Mouse (Mus musculus) lung, postnatal 14 days (tissue): ENCODE measurements around the gene Pnma1.

Experiments used
- DNase-seq: peaks from one replicate; pipeline ENCODE4 v3.0.0; 2021

Gene Pnma1

DNA sequence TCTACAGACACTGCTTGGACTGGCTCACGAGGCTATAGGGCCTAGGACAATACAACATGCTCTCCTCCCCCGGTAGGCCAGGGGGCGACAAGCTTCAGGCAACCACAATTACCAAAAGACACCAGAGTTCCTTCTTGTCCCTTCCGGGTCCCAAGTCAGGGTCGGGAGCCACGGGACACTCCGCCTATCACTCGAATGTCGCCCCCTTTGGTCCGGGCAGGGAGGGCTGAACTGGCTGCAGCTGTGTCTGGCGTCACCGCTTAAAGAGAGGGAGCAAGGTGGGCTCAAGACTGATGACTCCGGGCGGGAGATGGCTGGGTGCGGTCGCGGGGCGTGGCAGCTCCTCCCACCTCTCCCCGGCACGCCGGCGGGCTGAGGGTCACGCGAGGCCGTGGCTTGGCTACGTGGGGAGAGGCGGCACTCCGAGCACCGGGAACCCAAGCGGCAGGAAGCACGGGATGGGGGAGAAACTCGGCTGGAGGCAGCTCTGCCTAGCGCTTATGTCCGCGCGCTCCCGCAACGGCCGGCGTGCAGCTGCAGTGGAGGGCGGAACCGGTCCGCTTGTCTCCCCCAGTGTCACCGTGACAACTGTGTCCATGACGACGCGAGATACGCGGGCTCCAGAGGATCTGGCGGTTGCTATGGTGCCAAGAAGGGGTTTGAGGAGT lies at the start of gene Pnma1:
Gene Pnma1, minus strand, starts transcription at position 536 of the 668 bp plus-strand sequence.
- DNase-seq, result peak; percentile 65

- DNase-seq, result no peak
Observed at GRCm38 (mm10) chr12:84195195-84195594, 46.9 kb upstream of the Pnma1 start.

DNA sequence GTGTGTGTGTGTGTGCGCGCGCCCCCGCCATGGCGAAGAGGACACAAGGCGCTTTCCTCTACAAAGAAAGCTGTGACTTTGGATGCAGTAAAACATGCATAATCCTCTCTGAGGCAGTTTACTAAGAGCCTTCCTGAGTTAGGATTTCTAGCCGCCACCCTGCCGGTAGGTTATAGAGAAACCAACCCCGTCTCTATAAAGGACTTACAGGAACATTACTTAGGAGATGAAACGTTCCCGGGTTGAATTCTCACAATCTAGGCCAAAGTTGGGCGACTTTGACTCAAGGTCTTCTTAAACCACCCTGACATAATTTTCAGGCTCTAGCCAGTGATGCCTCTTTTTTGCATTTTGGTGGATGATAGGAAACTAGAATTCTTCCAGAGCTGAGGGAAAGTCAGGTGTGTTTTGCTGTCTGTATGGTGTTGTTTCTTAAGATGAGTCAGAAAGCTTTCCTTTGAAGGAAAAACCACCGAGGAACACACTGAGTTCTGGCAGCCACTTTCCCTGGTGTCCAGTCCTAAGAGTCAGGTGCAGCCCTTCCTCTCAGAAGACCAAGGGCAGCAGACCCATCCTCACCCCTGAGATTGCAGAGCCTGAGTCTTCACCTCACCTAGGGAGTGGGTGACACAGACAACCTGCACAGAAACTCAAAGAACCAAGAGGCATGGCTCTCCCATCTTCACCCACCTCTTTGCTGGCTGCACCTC lies 46.3 kb upstream of the Pnma1 start:
- DNase-seq, result no peak

DNA sequence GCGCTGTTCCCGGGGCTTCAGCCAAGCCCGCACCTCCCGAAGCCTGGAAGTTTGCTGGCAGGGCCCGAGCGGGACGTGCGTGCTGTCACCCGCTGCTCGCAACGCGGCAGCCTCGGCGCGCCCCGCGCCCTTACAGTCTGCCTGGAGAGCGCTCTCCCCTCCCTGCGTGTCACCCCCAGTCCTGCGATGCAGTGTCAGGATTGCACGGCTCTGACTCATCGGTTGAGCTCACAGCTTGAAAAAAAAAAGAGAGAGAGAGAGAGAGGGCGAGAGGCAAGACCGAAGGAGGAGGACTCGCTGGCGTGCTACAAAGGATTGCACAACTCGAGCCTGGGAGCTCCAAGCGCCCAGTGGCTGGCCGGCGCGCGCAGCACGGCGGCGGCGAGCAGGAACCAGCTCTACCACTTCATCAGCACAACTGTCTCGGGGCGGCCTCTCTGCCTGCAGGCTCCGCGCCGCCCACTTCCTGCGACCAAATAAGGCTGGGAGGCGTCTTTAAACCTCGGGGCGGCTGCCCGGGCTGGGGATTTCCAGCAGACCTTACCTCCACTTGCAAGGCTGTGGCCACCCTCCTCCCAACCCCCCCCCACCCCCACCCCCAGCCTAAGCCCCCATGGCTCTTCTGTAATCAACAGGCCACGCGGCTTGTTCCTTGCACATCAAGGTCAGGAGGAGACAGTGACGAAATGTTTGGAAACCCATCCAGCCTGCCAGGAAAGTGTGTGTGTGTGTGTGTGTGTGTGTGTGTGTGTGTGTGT lies 45.5 kb upstream of the Pnma1 start:
- DNase-seq, result peak; percentile 94

- peak; percentile 73 for DNase-seq
Observed at GRCm38 (mm10) chr12:84192741-84193641, 44.7 kb upstream of the Pnma1 start.

DNA sequence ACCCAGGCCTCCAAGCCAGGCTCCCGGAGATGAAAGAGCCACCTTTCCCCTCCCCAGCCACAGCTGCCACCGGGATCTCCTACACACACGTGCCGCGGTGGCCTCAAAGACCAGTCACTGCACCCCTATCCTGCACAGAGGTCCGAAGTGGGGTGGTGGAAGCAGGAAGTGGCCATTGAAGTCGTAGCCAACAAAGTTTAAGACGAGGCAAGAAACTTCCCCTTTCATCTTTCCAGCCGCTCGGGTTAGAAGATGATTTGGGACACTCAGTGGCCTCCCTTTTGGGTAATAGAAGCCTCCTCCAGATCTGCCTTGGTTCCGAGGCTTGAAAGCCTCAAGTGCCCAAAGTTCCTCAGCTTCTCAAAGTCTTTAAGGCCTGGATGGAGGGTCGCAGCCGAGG lies 44.0 kb upstream of the Pnma1 start:
- DNase-seq, result no peak

DNA sequence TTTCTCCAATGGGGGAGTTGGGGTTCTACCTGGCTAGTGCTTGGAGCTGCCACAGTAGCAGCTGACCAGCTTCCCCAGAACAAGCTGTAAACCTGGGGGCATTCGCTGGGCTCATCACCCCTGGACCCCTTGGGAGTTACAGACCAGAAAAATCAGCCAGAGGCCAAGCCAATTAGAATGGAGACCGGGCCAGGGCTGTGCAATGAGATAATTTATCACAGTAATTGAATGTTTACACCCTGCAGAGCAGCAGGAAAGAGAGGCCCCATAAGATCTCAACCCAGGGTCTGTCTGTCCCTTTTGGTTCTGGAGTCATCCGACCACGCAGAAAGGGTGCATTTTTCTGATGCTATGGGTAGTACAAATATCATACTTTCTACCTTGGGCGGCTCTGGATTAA lies 43.5 kb upstream of the Pnma1 start:
- no peak for DNase-seq

DNA sequence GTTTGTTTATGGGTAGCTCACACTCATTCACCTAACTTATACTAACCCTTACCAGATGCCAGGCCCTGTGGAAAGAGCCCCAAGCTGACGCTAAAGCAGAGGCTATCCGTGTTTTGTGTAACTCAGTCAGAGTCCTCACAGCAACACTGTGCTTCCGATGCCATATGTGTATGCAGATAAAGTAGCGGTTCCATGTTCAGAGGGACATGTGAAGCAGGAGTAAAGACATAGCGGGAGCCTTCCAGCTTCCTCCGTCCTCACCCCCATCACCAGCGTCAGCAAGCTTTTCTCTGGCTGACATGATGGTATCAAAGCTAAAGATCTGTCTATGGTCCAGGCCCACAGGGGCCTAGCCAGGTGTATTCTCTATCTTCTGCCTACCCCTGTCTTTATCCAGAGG lies 42.9 kb upstream of the Pnma1 start:
- DNase-seq, result no peak

DNA sequence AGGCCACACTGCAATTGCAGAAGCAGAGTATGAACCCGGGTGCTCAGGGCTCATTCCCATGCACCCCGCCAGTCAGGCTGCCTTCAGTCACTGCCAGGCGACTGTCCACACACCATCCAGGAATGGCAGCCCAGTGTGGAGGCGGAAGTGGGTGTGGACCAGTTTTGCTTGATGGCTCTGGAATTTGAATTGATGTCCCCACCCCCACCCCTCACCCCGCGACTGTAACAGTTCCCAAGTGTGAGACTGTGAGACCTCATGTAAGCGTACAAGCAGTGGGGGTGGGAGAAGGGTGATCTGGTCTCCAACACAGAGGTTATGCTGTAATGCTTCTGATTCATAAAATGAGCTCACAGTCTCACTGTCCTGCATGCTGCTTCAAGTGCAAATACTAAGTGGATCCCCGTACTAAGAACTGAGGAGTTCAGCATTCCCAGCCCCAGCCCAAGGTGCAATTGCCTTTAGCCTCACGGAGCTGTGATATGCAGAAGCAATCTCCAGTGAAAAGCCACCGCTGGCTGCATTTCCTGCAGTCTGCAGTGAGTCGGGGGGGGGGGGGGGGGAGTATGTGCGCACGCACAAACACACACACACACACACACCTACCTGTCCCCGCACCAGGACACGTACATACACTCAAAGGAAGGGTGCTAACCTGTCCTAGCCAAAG lies 42.0 kb upstream of the Pnma1 start:
- DNase-seq, result no peak

- no peak for DNase-seq
Observed at GRCm38 (mm10) chr12:84188881-84189444, 40.7 kb upstream of the Pnma1 start.

- no peak for DNase-seq
Observed at GRCm38 (mm10) chr12:84187752-84188601, 39.7 kb upstream of the Pnma1 start.

DNA sequence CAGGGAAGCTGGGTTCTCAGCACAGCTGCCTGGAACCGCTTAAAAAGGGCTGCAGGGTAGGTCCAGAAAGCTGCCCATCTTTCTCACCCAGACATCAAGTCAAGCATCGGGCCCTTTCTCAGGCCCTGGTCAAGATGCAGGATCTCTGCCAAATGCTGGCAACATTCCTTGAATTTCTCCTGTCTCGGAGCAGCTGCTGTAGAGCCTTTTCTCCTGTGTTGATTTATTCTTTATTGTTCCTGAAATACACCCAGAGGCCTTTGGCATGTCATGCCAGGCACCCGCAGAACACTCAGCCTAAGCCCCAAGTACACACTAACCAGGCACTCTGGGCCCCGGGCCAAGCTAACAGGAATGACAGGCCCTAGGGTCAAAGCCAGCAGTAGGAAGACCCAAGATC lies 38.7 kb upstream of the Pnma1 start:
- DNase-seq, result peak; percentile 83

DNA sequence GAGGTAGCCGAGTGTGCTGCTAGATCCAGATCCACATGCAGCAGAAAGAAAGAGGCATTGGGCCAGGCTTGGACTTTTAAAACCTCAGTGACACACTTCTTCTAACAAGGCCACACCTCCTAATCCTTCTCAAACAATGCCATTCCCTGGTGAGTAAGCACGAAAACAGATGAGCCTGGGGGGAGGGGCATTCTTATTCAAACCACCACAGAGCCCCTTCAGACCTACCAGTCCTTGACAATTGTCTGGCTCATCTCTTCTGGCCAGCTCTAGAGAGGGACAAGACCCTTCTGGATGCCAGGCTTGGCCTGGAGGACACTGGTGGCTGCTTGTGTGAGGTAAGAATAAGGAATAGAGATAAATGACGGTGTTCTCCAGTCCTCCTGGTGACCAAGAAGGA lies 38.2 kb upstream of the Pnma1 start:
- no peak for DNase-seq

GRCm38 (mm10) chr12:84185547-84185946 lies 37.3 kb upstream of the Pnma1 start:
- DNase-seq, result no peak

DNA sequence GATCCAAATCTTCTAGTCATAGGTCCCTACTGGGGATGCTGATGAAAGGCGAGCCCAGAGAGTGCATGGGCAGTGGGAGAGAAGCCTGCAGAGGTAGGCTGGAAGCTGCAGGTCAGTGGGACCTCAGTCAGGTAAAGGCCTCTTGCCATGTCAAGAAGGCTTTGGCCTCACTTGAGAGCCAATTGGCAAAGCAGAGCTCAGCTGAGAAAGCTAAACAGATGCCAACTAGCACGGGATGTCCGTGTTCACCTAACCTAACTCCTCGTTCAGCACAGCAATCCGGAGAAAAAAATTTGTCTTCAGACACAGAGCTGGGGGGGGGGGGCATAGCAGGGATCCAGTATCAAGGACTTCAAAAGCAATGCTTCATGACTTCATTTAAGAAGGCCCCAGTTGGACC lies 36.7 kb upstream of the Pnma1 start:
- DNase-seq, result no peak

DNA sequence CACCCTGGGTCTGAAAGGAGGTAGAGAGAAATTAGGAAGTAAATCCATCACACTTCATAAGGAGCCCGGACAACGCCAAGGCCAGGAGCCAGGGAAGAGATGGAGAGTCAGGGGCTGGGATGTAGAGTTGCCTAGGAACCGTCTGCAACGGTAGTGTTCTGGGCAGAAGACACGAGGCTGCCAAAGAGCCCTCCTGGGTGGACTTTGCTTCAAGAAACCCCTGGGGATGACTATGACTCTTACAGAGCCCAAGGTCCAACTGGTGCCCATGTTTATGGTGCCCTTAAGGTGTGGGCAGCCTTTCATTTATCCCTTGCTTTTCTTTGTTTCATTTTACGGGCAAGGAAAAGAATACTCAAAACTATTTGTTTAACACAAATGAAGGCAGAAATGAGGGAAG lies 33.7 kb upstream of the Pnma1 start:
- DNase-seq, result no peak

DNA sequence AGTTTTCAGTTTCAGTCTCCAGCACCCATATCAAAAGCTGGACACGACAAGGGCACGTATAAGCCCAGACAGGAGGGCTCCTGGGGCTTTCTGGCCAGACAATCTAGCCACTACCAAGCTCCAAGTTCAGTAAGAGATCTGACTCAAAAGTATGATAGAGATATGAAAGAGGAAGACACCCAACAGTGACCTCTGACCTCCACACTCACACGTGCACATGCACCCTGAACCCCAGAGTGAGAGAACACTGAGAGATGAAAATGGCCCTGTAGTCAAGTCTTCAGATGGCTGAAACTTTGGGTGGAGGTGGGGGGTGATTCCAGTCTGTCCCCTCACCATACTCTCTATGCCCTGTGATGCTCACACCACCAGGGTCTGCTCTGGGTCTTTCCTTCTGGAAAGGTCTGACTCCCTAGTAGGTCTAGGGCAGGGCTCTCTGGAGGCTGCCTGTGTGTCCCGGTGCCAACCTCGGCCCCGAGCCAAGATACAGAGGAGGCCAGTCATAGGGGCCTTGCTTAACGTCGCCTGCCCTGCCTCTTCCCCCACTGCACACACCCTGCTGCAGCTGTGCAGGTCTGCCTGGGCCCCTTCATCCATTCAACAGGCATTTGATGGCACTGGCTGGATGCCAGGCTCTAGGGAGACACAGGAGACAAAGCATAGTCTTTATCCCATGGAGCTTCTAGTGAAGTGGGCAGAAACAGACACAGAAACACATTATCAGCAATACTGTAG lies 32.6 kb upstream of the Pnma1 start:
- peak; percentile 87 for DNase-seq

DNA sequence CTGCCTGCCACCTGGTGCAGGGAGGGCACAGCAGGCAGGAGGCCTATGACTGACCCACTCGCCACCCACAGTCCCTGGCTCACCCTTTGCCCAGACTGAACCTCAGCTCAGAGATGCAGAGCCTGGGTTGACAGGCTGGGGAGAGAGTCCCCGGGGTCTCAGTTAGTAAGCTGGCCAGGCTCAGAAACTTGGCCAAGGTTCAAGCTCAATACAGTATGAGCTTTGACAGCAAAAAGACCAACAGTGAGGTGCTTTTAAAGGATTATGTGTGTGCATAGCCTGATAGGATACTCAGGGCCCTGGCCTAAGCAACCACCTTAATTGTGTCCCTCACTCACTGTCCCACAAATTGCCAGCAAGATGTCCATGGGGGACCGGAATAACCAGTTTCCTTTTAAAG lies 31.8 kb upstream of the Pnma1 start:
- DNase-seq, result no peak

DNA sequence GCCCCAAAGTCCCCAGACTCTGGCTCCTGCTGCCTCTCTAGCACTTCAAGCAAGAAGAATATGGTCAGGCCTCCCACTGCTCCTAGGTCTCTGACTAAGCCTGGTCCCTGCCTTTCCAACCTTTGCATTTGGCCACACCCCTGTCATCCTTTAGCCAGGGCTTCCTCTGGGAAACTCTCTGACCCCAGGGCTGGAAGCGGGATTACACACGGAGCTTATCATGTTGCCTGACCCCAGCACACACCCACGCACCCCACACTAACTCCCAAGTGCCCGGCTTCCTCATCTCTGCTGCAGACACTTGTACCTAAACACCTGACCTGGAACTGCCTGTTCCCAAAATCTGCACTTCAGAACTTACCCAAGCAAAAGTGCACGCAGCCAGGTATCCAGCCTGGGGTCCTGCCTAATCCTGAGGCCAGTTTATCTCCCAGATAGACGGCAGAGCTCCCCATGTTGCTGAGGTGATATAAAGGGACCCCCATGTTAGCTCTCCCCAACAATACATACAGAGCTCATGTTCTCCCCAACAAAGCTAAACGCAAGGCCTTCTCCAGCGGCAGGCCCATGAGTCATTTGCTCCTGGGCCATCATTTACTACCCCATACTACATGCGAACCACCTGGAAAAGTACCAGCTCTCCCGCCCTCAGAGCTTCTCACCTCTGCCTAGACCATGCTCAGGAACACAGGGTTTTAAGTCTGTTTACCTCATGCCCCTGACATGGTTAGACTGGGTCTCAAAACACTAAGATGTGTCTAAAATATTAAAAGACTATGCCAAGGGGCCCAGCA lies 30.6 kb upstream of the Pnma1 start:
- DNase-seq, result no peak
